Mouse (Mus musculus) liver, embryonic 14 days (tissue): ENCODE results near the gene L2hgdh. TPM values are rescaled to one million over a fixed set of nuclear protein-coding genes. Genes with fewer than 3 reads are reported as not detected.

ENCODE experiments used
- polyA plus RNA-seq: library from polyadenylated mRNA; depleted of rRNA; stranded (reverse); fragments of >200 nt; gene quantifications from 2 replicates; pipeline ENCODE4 v1.2.3, GENCODE M21; 2012; rRNA removed

L2hgdh gene
- polyA plus RNA-seq, result 8.5 and 9.4 TPM in 2 replicates

DNA sequence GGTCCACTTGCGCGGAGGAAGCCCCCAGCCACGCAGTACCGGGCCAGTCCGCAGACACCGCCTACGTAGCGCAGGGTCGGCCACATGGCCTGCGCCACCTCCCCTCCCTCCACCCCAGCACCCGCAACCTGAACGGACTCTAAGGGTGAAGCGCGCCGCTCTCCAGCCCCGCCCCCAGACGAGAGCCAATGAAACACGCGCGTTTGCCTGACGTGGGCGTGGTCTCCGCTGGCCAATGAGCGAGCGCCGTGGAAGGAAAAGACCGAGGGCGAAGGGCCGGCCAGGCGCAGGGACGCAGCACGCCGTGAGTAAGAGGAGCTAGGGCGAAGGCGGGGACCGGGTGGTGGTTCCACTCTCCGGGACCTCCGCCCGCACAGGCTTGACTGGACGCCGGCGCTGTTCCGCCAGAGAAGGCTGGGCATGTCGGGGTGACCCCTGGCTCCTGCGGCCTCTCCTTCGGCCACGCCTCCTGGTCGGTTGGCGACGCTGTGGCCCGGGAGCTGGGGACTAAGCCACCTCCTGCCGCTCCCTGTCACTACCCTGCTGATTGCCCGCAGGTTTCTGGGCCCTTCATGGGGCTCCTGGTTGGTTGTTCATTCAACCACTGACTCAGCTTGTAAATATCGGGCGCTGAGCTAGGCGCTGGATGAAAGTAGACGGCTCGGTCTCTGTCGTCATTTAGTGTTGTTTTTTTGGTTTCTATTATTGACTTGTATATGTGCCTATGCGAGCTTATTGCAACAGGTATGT lies at the start of gene L2hgdh, which contains the start of gene Atp5s:
Gene L2hgdh, minus strand, starts transcription at position 163 of the 750 bp plus-strand sequence.
Gene Atp5s, plus strand, starts transcription at position 240 of the 750 bp plus-strand sequence.

DNA sequence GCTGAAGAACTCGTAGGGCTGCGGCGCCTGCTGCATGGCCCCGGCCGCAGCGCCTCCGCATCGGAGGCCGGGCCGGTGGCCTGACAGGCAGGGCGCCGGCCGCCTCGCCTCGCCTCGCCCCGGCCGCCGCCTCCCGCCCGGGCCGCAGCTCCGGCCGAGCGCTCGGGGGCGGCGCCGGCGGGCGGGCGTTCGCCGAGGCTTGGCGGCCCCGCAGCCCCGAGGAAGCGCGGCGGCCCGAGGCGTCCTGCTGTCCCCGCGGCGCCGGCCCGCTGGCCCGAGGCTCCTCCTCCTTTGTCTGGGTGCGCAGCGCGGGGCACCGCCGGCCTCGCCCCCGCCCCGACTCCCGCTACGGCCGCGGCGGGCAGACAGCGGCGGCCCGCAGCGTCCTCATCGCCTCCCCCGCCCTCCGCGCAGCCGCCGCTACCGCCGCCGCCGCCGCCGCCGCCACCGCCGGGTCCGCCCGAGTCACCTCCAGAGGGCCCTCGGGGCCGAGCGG lies 43.1 kb downstream of the L2hgdh start, which contains the start of gene Sos2:
Gene Sos2, minus strand, starts transcription at position 287 of the 496 bp plus-strand sequence.

Other genes with a start within 250 kb of the L2hgdh start
- 7.5 and 7.6 TPM in 2 replicates for gene Vcpkmt, start 141.8 kb downstream of the L2hgdh start, polyA plus RNA-seq
- gene Sos2, start 43.0 kb downstream of the L2hgdh start, polyA plus RNA-seq, result 7.2 and 8.4 TPM in 2 replicates
- 11.6 and 13.0 TPM in 2 replicates for gene Atp5s, start 77 bp upstream of the L2hgdh start, polyA plus RNA-seq
- gene Cdkl1, start 66.4 kb upstream of the L2hgdh start, polyA plus RNA-seq, result 0.61 and 1.3 TPM in 2 replicates
- 0.76 and 1.2 TPM in 2 replicates for gene Atl1, start 167.7 kb upstream of the L2hgdh start, polyA plus RNA-seq
- 12.2 and 15.5 TPM in 2 replicates for gene Map4k5, start 168.3 kb upstream of the L2hgdh start, polyA plus RNA-seq